Mouse (Mus musculus) olfactory bulb, adult 2 months (tissue): ENCODE data around the gene Casd1.

Experiments
- CTCF ChIP-seq: fragments of 200-500 bp; IDR thresholded peaks from 2 replicates; pipeline ENCODE4 v1.5.1; 2012; ENCODE audit warnings: low read depth, mild to moderate bottlenecking, low read length, moderate library complexity; ENCODE audit not compliant: insufficient read depth
- POLR2A ChIP-seq: fragments of 200-500 bp; IDR thresholded peaks from 2 replicates; pipeline ENCODE4 v1.6.1; 2012; ENCODE audit warnings: mild to moderate bottlenecking, low read depth, low read length, moderate library complexity; ENCODE audit not compliant: insufficient read depth

DNA sequence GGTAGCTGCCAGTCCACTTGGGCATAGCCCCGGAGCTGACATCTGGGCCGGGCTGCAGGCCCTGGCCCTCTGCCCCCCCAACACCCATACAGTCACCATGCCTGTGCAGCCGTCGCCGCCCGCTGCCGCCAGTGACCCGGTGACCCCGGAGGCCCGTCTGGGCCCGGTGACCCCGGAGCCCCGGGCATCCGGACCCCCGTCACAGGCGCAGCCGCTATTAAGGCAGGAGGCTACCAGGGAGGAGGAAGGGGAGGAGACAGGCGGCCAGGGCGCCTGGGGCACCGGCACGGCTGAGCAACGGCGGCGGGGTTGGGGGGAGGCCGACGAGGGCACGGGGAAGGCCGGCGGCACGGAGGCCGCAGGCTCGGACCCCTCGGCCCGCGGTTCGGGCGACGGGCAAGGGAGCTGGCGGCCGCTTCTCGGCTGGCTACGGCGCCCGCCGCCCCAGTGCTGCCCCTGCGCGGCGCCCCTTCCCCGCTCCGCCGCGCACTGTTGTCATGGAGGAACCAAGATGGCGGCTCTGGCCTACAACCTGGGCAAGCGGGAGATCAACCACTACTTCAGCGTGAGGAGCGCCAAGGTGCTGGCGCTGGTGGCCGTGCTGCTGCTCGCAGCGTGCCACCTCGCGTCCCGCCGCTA is at the start of gene Casd1:
- no peak; the same call in 1 of the 2 replicates for TF ChIP-seq POLR2A
- TF ChIP-seq CTCF: no peak
